Mouse (Mus musculus) heart, adult 2 months (tissue): ENCODE results near the gene Phip. TPM values are rescaled to one million over a fixed set of nuclear protein-coding genes. Genes with fewer than 3 reads are reported as not detected.

ENCODE experiments used
- DNase-seq, 2 experiments: peaks; one replicate each; pipeline ENCODE4 v3.0.0; 2021
- H3K27ac ChIP-seq: fragments of 200-600 bp; 2 replicates; pipeline ENCODE4 v1.8.1; 2022
- H3K27me3 ChIP-seq: fragments of 200-500 bp; 2 replicates; pipeline ENCODE4 v1.6.1; 2012; ENCODE audit warnings: mild to moderate bottlenecking, low read length, inconsistent platforms, mixed read lengths; ENCODE audit not compliant: control insufficient read depth, insufficient read depth
- H3K36me3 ChIP-seq: fragments of 200-500 bp; 2 replicates; pipeline ENCODE4 v1.6.1; 2012; ENCODE audit warnings: low read length, inconsistent platforms; ENCODE audit not compliant: control insufficient read depth, insufficient read depth
- H3K4me1 ChIP-seq: fragments of 200-500 bp; 2 replicates; pipeline ENCODE4 v1.6.1; 2011; ENCODE audit warnings: low read length; ENCODE audit not compliant: control insufficient read depth, insufficient read depth
- H3K4me3 ChIP-seq: fragments of 200-600 bp; 2 replicates; pipeline ENCODE4 v1.8.1; 2022
- H3K79me2 ChIP-seq: fragments of 200-500 bp; replicated peaks from 2 replicates; pipeline ENCODE4 v1.6.1; 2012; ENCODE audit warnings: mild to moderate bottlenecking, inconsistent platforms, low read length, moderate library complexity, mixed read lengths; ENCODE audit not compliant: control insufficient read depth, insufficient read depth
- H3K9ac ChIP-seq: fragments of 200-500 bp; 2 replicates; pipeline ENCODE4 v1.6.1; 2012; ENCODE audit warnings: low read depth, mild to moderate bottlenecking, control low read depth, inconsistent platforms, low read length, mixed read lengths
- CTCF ChIP-seq: fragments of 200-600 bp; IDR thresholded peaks from 2 replicates; pipeline ENCODE4 v1.8.1; 2022; ENCODE audit warnings: antibody characterized with exemption, mild to moderate bottlenecking, moderate library complexity
- EP300 ChIP-seq: fragments of 200-500 bp; IDR thresholded peaks from 2 replicates; pipeline ENCODE4 v1.6.1; 2011; ENCODE audit warnings: low read depth, low read length, control low read depth; ENCODE audit not compliant: insufficient read depth
- POLR2A ChIP-seq: fragments of 200-500 bp; IDR thresholded peaks from 2 replicates; pipeline ENCODE4 v1.6.1; 2011; ENCODE audit warnings: mild to moderate bottlenecking, low read depth, low read length, control low read depth; ENCODE audit not compliant: insufficient read depth
- WGBS: fragments of 180-500 bp; shearing (Covaris S2); methylation state at CpG from one replicate; pipeline ENCODE4 v1.1.7; 2018; 5-methylcytosine and 5-hydroxymethylcytosine counted together
- intact Hi-C: fragments of 180-260 bp; cut with DNase I; formaldehyde crosslinking; loops from one replicate; pipeline ENCODE4 v1.15.1; 2025
- polyA plus RNA-seq: library from polyadenylated mRNA; depleted of rRNA; stranded (reverse); fragments of >200 nt; gene quantifications from 2 replicates; pipeline ENCODE4 v1.2.3, GENCODE M21; 2012
- total RNA-seq, 2 experiments: library from RNA; stranded (reverse); gene quantifications; 2 replicates each; pipeline ENCODE4 v1.2.3; 2021

Phip gene
- total and polyA plus RNA-seq, 3 experiments: 2.6 to 29.3 (median 29.0) TPM

DNA sequence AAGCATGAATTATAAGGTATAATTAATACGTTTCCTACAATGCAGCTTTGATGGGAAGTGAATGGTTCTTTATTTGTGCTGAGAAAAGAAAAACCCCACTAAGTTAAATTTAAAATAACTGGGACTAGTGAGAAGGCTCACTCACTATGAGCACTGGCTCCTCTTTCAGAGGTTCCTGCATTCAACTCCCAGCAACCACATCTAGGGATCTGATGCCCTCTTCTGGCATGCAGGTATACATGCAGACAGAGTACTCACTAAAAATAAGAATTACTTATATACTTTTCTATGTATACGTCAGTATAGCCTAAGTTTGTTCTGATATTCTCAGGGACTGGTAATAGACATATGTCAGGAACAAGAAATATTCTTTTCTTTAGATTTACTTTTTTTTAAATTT, 121.3 kb downstream of the Phip start:
- H3K79me2 ChIP-seq: no peaks in the 10 kb centered on the region
- no peaks in the 10 kb centered on the region for H3K27me3 ChIP-seq
- no peak for DNase-seq
- 56% methylated on average over 2 of the region's 2 CpGs for WGBS
- TF ChIP-seq POLR2A (no peak), CTCF (peak; percentile 60)
- no peaks in the 10 kb centered on the region for H3K4me1 ChIP-seq
- no peak overlapping the region for H3K4me3 ChIP-seq
- H3K27ac ChIP-seq: no peak overlapping the region
- no peaks in the 10 kb centered on the region for H3K36me3 ChIP-seq
- H3K9ac ChIP-seq: no peak overlapping the region
- intact Hi-C loops: no loop called here

DNA sequence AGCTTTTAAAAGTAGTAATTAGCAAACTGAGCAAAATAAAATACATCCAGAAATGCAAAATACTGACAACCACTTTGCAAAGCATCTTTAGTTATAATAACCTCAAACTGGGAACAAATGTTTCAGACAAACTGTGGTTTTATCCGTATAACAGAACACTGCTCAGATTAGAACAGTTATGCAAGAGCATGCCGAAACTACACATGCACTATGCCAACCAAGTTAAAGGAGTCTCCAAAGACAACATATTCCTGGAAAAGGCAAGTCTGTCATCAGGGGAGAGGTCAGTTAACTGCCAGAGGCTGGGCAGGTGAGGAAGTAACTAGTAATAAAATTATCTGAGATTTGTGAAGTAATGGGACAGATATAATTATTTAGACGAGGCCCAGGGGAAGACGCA, 132.6 kb downstream of the Phip start:
- TF ChIP-seq EP300 (no peak), POLR2A (no peak), CTCF (no peak)
- Histone ChIP-seq H3K4me3 (no peak overlapping the region), H3K27me3 (no peaks in the 10 kb centered on the region), H3K27ac (no peak overlapping the region), H3K4me1 (no peaks in the 10 kb centered on the region), H3K9ac (no peak overlapping the region), H3K36me3 (no peaks in the 10 kb centered on the region), H3K79me2 (no peaks in the 10 kb centered on the region)
- no peak for DNase-seq
- intact Hi-C loops: no loop called here
- 73% methylated on average over 4 of the region's 4 CpGs for WGBS

- intact Hi-C loops: no loop called here
- Histone ChIP-seq H3K27ac (no peak overlapping the region), H3K4me1 (no peaks in the 10 kb centered on the region), H3K27me3 (no peaks in the 10 kb centered on the region), H3K4me3 (no peak overlapping the region), H3K79me2 (no peaks in the 10 kb centered on the region), H3K36me3 (no peaks in the 10 kb centered on the region), H3K9ac (no peak overlapping the region)
- DNase-seq: no peak
- 79% methylated on average over 6 of the region's 6 CpGs for WGBS
- TF ChIP-seq EP300: no peak
- TF ChIP-seq CTCF: no peak
- no peak for TF ChIP-seq POLR2A
These were observed 139.4 kb downstream of the Phip start for GRCm38 (mm10) chr9:82835921-82836320.

DNA sequence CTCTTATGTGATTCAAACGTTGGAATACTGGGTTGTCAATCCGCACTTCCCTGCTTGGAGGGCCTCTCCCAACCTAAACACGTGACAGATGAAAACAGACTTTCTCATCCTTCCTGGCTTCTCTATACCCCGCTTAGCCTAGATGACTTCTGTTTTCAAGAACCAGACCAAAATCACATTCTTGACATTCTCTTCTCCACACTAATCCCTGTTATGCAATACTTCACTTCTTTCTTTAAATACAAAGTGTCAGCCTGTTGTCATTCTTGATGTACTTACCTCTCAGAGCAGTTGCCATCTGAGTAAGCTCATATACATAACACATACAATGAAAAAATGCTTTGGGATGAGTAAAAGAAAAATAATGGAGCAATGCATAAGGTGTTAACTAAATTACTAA, 143.4 kb downstream of the Phip start:
- Histone ChIP-seq H3K4me1 (no peaks in the 10 kb centered on the region), H3K9ac (no peak overlapping the region), H3K27ac (no peak overlapping the region), H3K4me3 (no peak overlapping the region), H3K79me2 (no peaks in the 10 kb centered on the region), H3K27me3 (no peaks in the 10 kb centered on the region), H3K36me3 (no peaks in the 10 kb centered on the region)
- 57% methylated on average over 4 of the region's 4 CpGs for WGBS
- no peak for DNase-seq
- intact Hi-C loops: no loop called here
- TF ChIP-seq POLR2A (no peak), CTCF (no peak), EP300 (no peak)

- peak; percentile 86 to 89 for DNase-seq
- Histone ChIP-seq H3K27ac (peak overlapping the region; percentile 44), H3K27me3 (no peaks in the 10 kb centered on the region), H3K36me3 (no peaks in the 10 kb centered on the region), H3K4me1 (no peaks in the 10 kb centered on the region), H3K79me2 (no peaks in the 10 kb centered on the region), H3K9ac (peak overlapping the region; percentile 78), H3K4me3 (peak overlapping the region; percentile 86)
- WGBS: under 1% methylated on average over 65 of the region's 65 CpGs
- intact Hi-C loops: no loop called here
- TF ChIP-seq POLR2A (peak; percentile 54), CTCF (no peak)
These were observed 145.5 kb downstream of the Phip start for GRCm38 (mm10) chr9:82829693-82830430.

DNA sequence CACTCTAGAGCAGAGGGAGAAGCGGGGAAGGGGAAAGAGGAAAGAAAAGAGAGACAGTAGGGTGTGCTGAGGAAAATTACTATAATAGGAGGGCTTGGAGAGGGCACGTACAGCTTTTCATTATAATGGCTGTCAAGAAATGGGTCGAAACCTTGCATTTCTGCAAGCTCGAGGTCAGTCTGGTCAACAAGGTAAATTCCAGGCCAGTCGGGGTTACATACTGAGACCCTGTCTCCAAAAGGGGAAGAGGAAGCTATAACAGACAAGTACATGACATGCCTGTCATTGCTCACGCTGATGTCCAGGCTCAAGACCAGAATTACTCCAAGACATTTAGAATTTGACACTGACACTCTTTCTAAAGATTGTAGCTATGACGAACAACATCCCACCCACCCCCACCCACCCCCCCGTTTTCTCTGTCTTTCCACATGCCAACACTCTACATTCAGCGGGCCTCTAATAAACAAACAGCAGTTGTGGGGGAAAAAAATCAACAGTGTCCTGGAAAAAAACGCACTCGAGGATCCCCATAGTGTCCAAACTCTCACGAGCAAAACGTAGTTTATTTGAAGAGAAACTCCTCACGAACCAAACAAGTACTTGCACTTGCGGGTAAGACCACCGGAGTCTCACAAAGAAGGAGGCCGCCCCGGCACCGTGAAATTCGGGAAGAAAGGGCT, 146.2 kb downstream of the Phip start, which contains the start of gene Irak1bp1:
Irak1bp1 (plus strand) TSS at position 534 of the 683 bp plus-strand sequence.
- intact Hi-C loops: no loop called here
- peak within 1 kb of the TSS; percentile 78 for H3K9ac ChIP-seq
- H3K36me3 ChIP-seq: no peaks in the 10 kb centered on the region
- no peak for DNase-seq
- H3K4me3 ChIP-seq: peak within 1 kb of the TSS; percentile 86
- H3K4me1 ChIP-seq: no peaks in the 10 kb centered on the region
- H3K27ac ChIP-seq: peak within 1 kb of the TSS; percentile 44
- WGBS: 18% methylated on average over 20 of the region's 20 CpGs
- H3K79me2 ChIP-seq: no peaks in the 10 kb centered on the region
- TF ChIP-seq POLR2A (no peak), EP300 (no peak), CTCF (no peak)
- no peaks in the 10 kb centered on the region for H3K27me3 ChIP-seq
